Mouse (Mus musculus): ENCODE measurements around the gene Btbd6. TPM values are rescaled to one million over a fixed set of nuclear protein-coding genes. Genes with fewer than 3 reads are reported as not detected.
A peak's percentile ranks its signal among the peaks of the same experiment; 100 is the strongest.

Btbd6 gene
- total and polyA plus RNA-seq, 2 experiments, result 5.2 to 17.8 TPM

DNA sequence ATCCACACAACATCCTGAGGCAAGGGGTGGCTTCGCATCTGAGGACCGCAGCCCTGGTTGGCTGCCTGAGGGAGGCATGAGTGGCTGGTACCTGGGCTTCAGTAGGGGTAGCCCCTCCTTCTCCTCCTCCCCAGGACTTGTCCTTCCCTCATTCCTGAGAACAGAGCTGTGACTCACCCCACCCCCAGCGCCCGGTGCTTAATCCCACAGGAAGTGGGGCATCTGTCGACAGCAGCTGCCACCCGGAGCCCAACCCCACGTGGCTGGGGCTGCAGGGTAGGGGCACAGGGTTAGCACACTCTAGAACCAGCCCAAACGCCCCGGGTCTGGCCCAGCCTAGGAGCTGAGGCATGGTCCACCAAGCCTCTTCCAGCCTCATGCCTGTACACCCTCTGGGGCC, 38.4 kb upstream of the Btbd6 start:
- no peaks in the 10 kb centered on the region for H3K36me3 ChIP-seq (ENCODE audit: control insufficient read depth, insufficient read depth, low read length)

GRCm38 (mm10) chr12:112938366-112938765, 37.9 kb upstream of the Btbd6 start:
- WGBS, result 96% methylated on average over 10 of the region's 10 CpGs
- Histone ChIP-seq H3K79me2 (ENCODE audit: control insufficient read depth, insufficient read depth, low read length) (no peaks in the 10 kb centered on the region), H3K4me1 (ENCODE audit: control insufficient read depth, insufficient read depth, low read length) (peaks cover 7% of the 10 kb centered on the region; the same call in 1 of the 2 replicates), H3K27ac (replicated peaks; ENCODE audit: insufficient read depth, low read depth, low read length) (no peak overlapping the region), H3K27me3 (ENCODE audit: control insufficient read depth, insufficient read depth, low read length) (no peaks in the 10 kb centered on the region), H3K4me3 (ENCODE audit: insufficient read depth, low read depth, low read length) (no peak overlapping the region), H3K9ac (ENCODE audit: low read depth, low read length) (no peak overlapping the region), H3K36me3 (ENCODE audit: control insufficient read depth, insufficient read depth, low read length) (no peaks in the 10 kb centered on the region)
- no peak for DNase-seq (ENCODE audit: extremely low read depth, low read depth, low spot score)
- TF ChIP-seq CTCF (IDR thresholded peaks at IDR 0.05; ENCODE audit: low read depth, low read length), result no peak
- TF ChIP-seq POLR2A (IDR thresholded peaks at IDR 0.05; ENCODE audit: extremely low read depth, insufficient read depth, low read length), result no peak

More for the DNA sequence above, 38.4 kb upstream of the Btbd6 start:
- no peak for TF ChIP-seq CTCF (IDR thresholded peaks at IDR 0.05; ENCODE audit: low read depth, low read length)
- TF ChIP-seq POLR2A (IDR thresholded peaks at IDR 0.05; ENCODE audit: extremely low read depth, insufficient read depth, low read length), result no peak
- Histone ChIP-seq H3K27ac (replicated peaks; ENCODE audit: insufficient read depth, low read depth, low read length) (no peak overlapping the region), H3K79me2 (ENCODE audit: control insufficient read depth, insufficient read depth, low read length) (no peaks in the 10 kb centered on the region), H3K4me1 (ENCODE audit: control insufficient read depth, insufficient read depth, low read length) (peaks cover 7% of the 10 kb centered on the region; the same call in 1 of the 2 replicates), H3K9ac (ENCODE audit: low read depth, low read length) (no peak overlapping the region), H3K4me3 (ENCODE audit: insufficient read depth, low read depth, low read length) (no peak overlapping the region), H3K27me3 (ENCODE audit: control insufficient read depth, insufficient read depth, low read length) (no peaks in the 10 kb centered on the region)
- no peak for DNase-seq (ENCODE audit: extremely low read depth, low read depth, low spot score)
- 86% methylated on average over 9 of the region's 9 CpGs for WGBS

DNA sequence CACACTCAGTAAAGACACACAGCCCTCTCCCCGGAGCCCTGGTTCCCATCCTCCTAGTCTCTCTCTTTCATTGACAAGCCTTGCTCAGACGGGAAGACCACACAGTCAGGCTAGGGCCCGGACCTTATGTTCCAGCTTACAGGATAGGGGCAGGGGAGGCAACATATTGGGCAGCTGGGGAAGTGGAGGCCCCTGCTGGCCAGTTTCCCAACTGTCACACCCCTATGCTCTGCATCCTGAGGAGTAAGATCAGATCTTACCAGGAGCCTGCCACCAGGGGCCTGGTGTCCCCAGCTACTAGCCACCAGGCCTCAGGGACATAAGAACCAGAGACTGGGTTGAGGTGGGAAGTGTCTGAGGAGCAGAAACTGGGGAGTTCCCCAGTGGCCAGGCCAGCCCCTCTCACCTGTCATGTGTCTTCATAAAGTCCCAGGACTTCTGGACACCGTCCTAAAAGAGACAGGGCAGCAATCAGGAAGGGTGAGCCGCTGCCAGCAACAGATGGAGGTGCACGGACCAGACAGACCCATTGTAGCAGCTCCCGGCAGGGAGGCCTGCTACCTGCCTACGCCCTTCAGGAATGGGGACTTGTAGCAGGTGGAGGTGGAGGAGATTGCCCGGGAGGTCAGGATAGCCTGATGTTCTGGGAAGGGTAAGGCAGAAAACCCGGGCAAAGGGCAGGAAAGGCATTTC, 37.3 kb upstream of the Btbd6 start:
- Histone ChIP-seq H3K79me2 (ENCODE audit: control insufficient read depth, insufficient read depth, low read length) (no peaks in the 10 kb centered on the region), H3K4me1 (ENCODE audit: control insufficient read depth, insufficient read depth, low read length) (peaks cover 7% of the 10 kb centered on the region; the same call in 1 of the 2 replicates), H3K27ac (replicated peaks; ENCODE audit: insufficient read depth, low read depth, low read length) (no peak overlapping the region), H3K27me3 (ENCODE audit: control insufficient read depth, insufficient read depth, low read length) (no peaks in the 10 kb centered on the region), H3K4me3 (ENCODE audit: insufficient read depth, low read depth, low read length) (no peak overlapping the region), H3K9ac (ENCODE audit: low read depth, low read length) (no peak overlapping the region), H3K36me3 (ENCODE audit: control insufficient read depth, insufficient read depth, low read length) (no peaks in the 10 kb centered on the region)
- 89% methylated on average over 10 of the region's 10 CpGs for WGBS
- DNase-seq (ENCODE audit: extremely low read depth, low read depth, low spot score), result no peak
- TF ChIP-seq CTCF (IDR thresholded peaks at IDR 0.05; ENCODE audit: low read depth, low read length) (no peak), POLR2A (IDR thresholded peaks at IDR 0.05; ENCODE audit: extremely low read depth, insufficient read depth, low read length) (no peak)

GRCm38 (mm10) chr12:112940238-112940637, 36.0 kb upstream of the Btbd6 start:
- Histone ChIP-seq H3K4me1 (ENCODE audit: control insufficient read depth, insufficient read depth, low read length) (peaks cover 7% of the 10 kb centered on the region; the same call in 1 of the 2 replicates), H3K9ac (ENCODE audit: low read depth, low read length) (no peak overlapping the region), H3K27ac (replicated peaks; ENCODE audit: insufficient read depth, low read depth, low read length) (no peak overlapping the region), H3K36me3 (ENCODE audit: control insufficient read depth, insufficient read depth, low read length) (no peaks in the 10 kb centered on the region), H3K79me2 (ENCODE audit: control insufficient read depth, insufficient read depth, low read length) (no peaks in the 10 kb centered on the region), H3K27me3 (ENCODE audit: control insufficient read depth, insufficient read depth, low read length) (no peaks in the 10 kb centered on the region), H3K4me3 (ENCODE audit: insufficient read depth, low read depth, low read length) (no peak overlapping the region)
- no peak for DNase-seq (ENCODE audit: extremely low read depth, low read depth, low spot score)
- WGBS, result 95% methylated on average over 4 of the region's 4 CpGs
- no peak for TF ChIP-seq CTCF (IDR thresholded peaks at IDR 0.05; ENCODE audit: low read depth, low read length)
- TF ChIP-seq POLR2A (IDR thresholded peaks at IDR 0.05; ENCODE audit: extremely low read depth, insufficient read depth, low read length), result no peak

GRCm38 (mm10) chr12:112940710-112941109, 35.6 kb upstream of the Btbd6 start:
- H3K79me2 ChIP-seq (ENCODE audit: control insufficient read depth, insufficient read depth, low read length), result no peaks in the 10 kb centered on the region
- TF ChIP-seq POLR2A (IDR thresholded peaks at IDR 0.05; ENCODE audit: extremely low read depth, insufficient read depth, low read length) (no peak), CTCF (IDR thresholded peaks at IDR 0.05; ENCODE audit: low read depth, low read length) (no peak)
- H3K36me3 ChIP-seq (ENCODE audit: control insufficient read depth, insufficient read depth, low read length), result no peaks in the 10 kb centered on the region
- no peak overlapping the region for H3K4me3 ChIP-seq (ENCODE audit: insufficient read depth, low read depth, low read length)
- DNase-seq (ENCODE audit: extremely low read depth, low read depth, low spot score), result no peak
- 81% methylated on average over 9 of the region's 9 CpGs for WGBS
- no peaks in the 10 kb centered on the region for H3K27me3 ChIP-seq (ENCODE audit: control insufficient read depth, insufficient read depth, low read length)
- H3K27ac ChIP-seq (replicated peaks; ENCODE audit: insufficient read depth, low read depth, low read length), result no peak overlapping the region
- peaks cover 7% of the 10 kb centered on the region; the same call in 1 of the 2 replicates for H3K4me1 ChIP-seq (ENCODE audit: control insufficient read depth, insufficient read depth, low read length)
- H3K9ac ChIP-seq (ENCODE audit: low read depth, low read length), result no peak overlapping the region

DNA sequence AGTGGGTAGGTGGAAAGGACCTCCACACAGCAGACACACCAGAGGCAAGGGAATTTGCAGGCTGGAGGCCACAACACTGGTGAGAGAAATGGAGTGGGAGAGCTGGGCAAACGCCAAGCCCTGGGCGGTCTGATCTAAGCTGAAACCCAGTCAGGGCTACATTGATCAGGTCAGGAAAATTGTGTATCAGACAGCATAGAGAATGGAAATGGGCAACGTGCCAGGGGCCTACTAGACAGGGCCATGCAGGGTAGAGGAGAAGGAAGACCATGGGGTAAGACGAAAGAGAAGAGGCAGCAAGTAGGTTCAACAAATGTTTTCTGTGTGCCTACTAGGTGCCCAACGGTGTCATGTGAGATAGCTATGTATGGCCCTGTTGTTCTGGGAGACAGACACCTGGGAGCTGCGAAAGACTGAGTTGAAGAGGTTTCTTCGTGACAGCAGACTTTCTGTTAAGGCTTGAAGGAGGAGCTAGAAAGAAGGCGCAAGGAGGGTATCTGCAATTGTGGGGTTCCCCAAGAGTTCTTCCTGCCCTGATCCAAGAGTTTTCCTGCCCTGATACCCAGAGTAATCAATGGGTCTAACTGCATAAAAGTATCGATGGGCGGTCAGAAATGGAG, 35.0 kb upstream of the Btbd6 start:
- WGBS, result 34% methylated on average over 10 of the region's 10 CpGs

More for the DNA sequence above, 35.0 kb upstream of the Btbd6 start:
- TF ChIP-seq CTCF (IDR thresholded peaks at IDR 0.05; ENCODE audit: low read depth, low read length) (no peak), POLR2A (IDR thresholded peaks at IDR 0.05; ENCODE audit: extremely low read depth, insufficient read depth, low read length) (no peak)
- H3K79me2 ChIP-seq (ENCODE audit: control insufficient read depth, insufficient read depth, low read length), result no peaks in the 10 kb centered on the region
- no peaks in the 10 kb centered on the region for H3K36me3 ChIP-seq (ENCODE audit: control insufficient read depth, insufficient read depth, low read length)
- H3K27me3 ChIP-seq (ENCODE audit: control insufficient read depth, insufficient read depth, low read length), result no peaks in the 10 kb centered on the region
- H3K4me3 ChIP-seq (ENCODE audit: insufficient read depth, low read depth, low read length), result peak overlapping the region; percentile 98
- peak overlapping the region; percentile 33 for H3K9ac ChIP-seq (ENCODE audit: low read depth, low read length)
- no peak for DNase-seq (ENCODE audit: extremely low read depth, low read depth, low spot score)
- peak overlapping the region; percentile 20 for H3K27ac ChIP-seq (replicated peaks; ENCODE audit: insufficient read depth, low read depth, low read length)
- H3K4me1 ChIP-seq (ENCODE audit: control insufficient read depth, insufficient read depth, low read length), result peaks cover 7% of the 10 kb centered on the region; the same call in 1 of the 2 replicates
